Mouse (Mus musculus) heart, embryonic 15.5 days (tissue): ENCODE measurements around the gene Hist2h2aa1. TPM values are rescaled to one million over a fixed set of nuclear protein-coding genes. Genes with fewer than 3 reads are reported as not detected.

Source experiments
- ATAC-seq: fragments of 200-750 bp; cut with Nextera tagmentation; replicated peaks from 2 replicates; pipeline ENCODE4 v1.8.0; 2017; ENCODE audit warnings: low read depth, moderate TSS enrichment; ENCODE audit not compliant: insufficient number of reproducible peaks, insufficient read depth, low FRiP score
- H3K27ac ChIP-seq: fragments of 300-500 bp; sonication (generic); 2 replicates; pipeline ENCODE4 v1.5.1; 2015; ENCODE audit warnings: mild to moderate bottlenecking, inconsistent platforms
- H3K27me3 ChIP-seq: fragments of 300-500 bp; sonication (generic); 2 replicates; pipeline ENCODE4 v1.6.1; 2015; ENCODE audit warnings: inconsistent platforms
- H3K36me3 ChIP-seq: fragments of 300-500 bp; sonication (generic); 2 replicates; pipeline ENCODE4 v1.6.1; 2015; ENCODE audit warnings: mild to moderate bottlenecking, inconsistent platforms
- H3K4me1 ChIP-seq: fragments of 300-500 bp; sonication (generic); replicated peaks from 2 replicates; pipeline ENCODE4 v1.6.1; 2015; ENCODE audit warnings: inconsistent platforms
- H3K4me2 ChIP-seq: fragments of 300-500 bp; sonication (generic); 2 replicates; pipeline ENCODE4 v1.6.1; 2015; ENCODE audit warnings: inconsistent platforms, mild to moderate bottlenecking, moderate library complexity
- H3K4me3 ChIP-seq: fragments of 300-500 bp; sonication (generic); 2 replicates; pipeline ENCODE4 v1.5.1; 2015; ENCODE audit warnings: mild to moderate bottlenecking, inconsistent platforms
- H3K9ac ChIP-seq: fragments of 300-500 bp; sonication (generic); 2 replicates; pipeline ENCODE4 v1.6.1; 2015; ENCODE audit warnings: mild to moderate bottlenecking, inconsistent platforms
- H3K9me3 ChIP-seq: fragments of 300-500 bp; sonication (generic); replicated peaks from 2 replicates; pipeline ENCODE4 v1.6.1; 2016; ENCODE audit warnings: inconsistent platforms
- WGBS: fragments of 180-500 bp; shearing (Covaris S2); methylation state at CpG from one replicate; pipeline ENCODE4 v1.1.7; 2015; ENCODE audit warnings: mixed read lengths; 5-methylcytosine and 5-hydroxymethylcytosine counted together
- microRNA-seq: library from miRNA; unstranded; fragments of <30 nt; microRNA quantifications from one replicate; pipeline ENCODE4, GENCODE M21; 2016
- polyA plus RNA-seq: library from polyadenylated mRNA; unstranded; fragments of >200 nt; fragmentation: Nextera tagmentation; extraction: Ambion mirVana; gene quantifications from 2 replicates; pipeline ENCODE4 v1.2.1, GENCODE M21; 2015

Hist2h2aa1 gene
- polyA plus RNA-seq, 1 experiment from 2014 or later, result 15.1 TPM

GRCm38 (mm10) chr3:96293368-96293767 is 48.1 kb downstream of the Hist2h2aa1 start:
- 35% methylated on average over 5 of the region's 5 CpGs for WGBS
- Histone ChIP-seq H3K4me2 (no peak overlapping the region), H3K9me3 (no peaks in the 10 kb centered on the region), H3K4me3 (no peak overlapping the region), H3K36me3 (no peaks in the 10 kb centered on the region), H3K9ac (no peak overlapping the region), H3K27ac (no peak overlapping the region), H3K27me3 (0 out of 2 replicates have a peak, but pooled peaks cover 4% of the 10 kb centered on the region), H3K4me1 (no peaks in the 10 kb centered on the region)
- no peak for ATAC-seq

GRCm38 (mm10) chr3:96293787-96294186 is 48.5 kb downstream of the Hist2h2aa1 start, which contains the start of gene Fcgr1:
Gene Fcgr1, minus strand, starts transcription at chr3:96293969.
- no peak for ATAC-seq
- H3K27ac ChIP-seq, result no peak within 1 kb of the TSS
- H3K9ac ChIP-seq, result no peak within 1 kb of the TSS
- H3K36me3 ChIP-seq, result no peaks in the 10 kb centered on the region
- no peaks in the 10 kb centered on the region for H3K4me1 ChIP-seq
- no peak within 1 kb of the TSS for H3K4me2 ChIP-seq
- WGBS, result 75% methylated on average over 4 of the region's 4 CpGs
- no peak within 1 kb of the TSS for H3K4me3 ChIP-seq
- no peaks in the 10 kb centered on the region for H3K9me3 ChIP-seq
- 0 out of 2 replicates have a peak, but pooled peaks cover 4% of the 10 kb centered on the region for H3K27me3 ChIP-seq

Small RNA genes within 50 kb of the gene (microRNA-seq; reads per million reads assigned to microRNA genes)
- not detected for gene Gm44492
- gene Gm47311, result not detected
- not detected for gene Gm47313

Other genes with a start within 250 kb of the Hist2h2aa1 start
- gene Plekho1, start 249.5 kb upstream of the Hist2h2aa1 start, polyA plus RNA-seq, result 64.3 and 69.6 TPM in 2 replicates
- gene Vps45, start 187.0 kb upstream of the Hist2h2aa1 start, polyA plus RNA-seq, result 38.3 and 40.2 TPM in 2 replicates
- 20.1 and 24.5 TPM in 2 replicates for gene Otud7b, start 141.0 kb upstream of the Hist2h2aa1 start, polyA plus RNA-seq
- gene Mtmr11, start 83.5 kb upstream of the Hist2h2aa1 start, polyA plus RNA-seq, result 8.5 and 11.2 TPM in 2 replicates
- 71.2 and 96.8 TPM in 2 replicates for gene Sf3b4, start 73.2 kb upstream of the Hist2h2aa1 start, polyA plus RNA-seq
- 12.9 and 13.6 TPM in 2 replicates for gene Sv2a, start 64.3 kb upstream of the Hist2h2aa1 start, polyA plus RNA-seq
- gene Bola1, start 25.8 kb upstream of the Hist2h2aa1 start, polyA plus RNA-seq, result 40.7 and 40.8 TPM in 2 replicates
- 0.43 TPM in 1 of 2 replicates, not detected in the other for gene Hist2h2ab, start 25.6 kb upstream of the Hist2h2aa1 start, polyA plus RNA-seq
- gene Hist2h2ac, start 24.6 kb upstream of the Hist2h2aa1 start, polyA plus RNA-seq, result 5.3 and 5.5 TPM in 2 replicates
- 7.3 and 8.1 TPM in 2 replicates for gene Hist2h2be, start 24.4 kb upstream of the Hist2h2aa1 start, polyA plus RNA-seq
- 3.9 and 5.1 TPM in 2 replicates for gene Hist2h3c2, start 6.4 kb upstream of the Hist2h2aa1 start, polyA plus RNA-seq
- gene Hist2h2aa2, start 5.2 kb upstream of the Hist2h2aa1 start, polyA plus RNA-seq, result 37.0 and 45.9 TPM in 2 replicates
- 0.72 and 1.0 TPM in 2 replicates for gene Hist2h3c1, start 1.2 kb downstream of the Hist2h2aa1 start, polyA plus RNA-seq
- 2.9 and 3.9 TPM in 2 replicates for gene Hist2h4, start 17.8 kb downstream of the Hist2h2aa1 start, polyA plus RNA-seq
- gene Hist2h3b, start 23.2 kb downstream of the Hist2h2aa1 start, polyA plus RNA-seq, result 26.2 and 31.1 TPM in 2 replicates
- 3.6 and 4.8 TPM in 2 replicates for gene Hist2h2bb, start 24.3 kb downstream of the Hist2h2aa1 start, polyA plus RNA-seq
- 1.1 and 3.2 TPM in 2 replicates for gene Fcgr1, start 48.5 kb downstream of the Hist2h2aa1 start, polyA plus RNA-seq
- 0.53 and 1.0 TPM in 2 replicates for gene BC107364, start 206.8 kb downstream of the Hist2h2aa1 start, polyA plus RNA-seq